ENCODE assay signal across 21 mouse cellular contexts in genomic region chr7:127952864-127953581, GRCm38 (mm10). TPM values are rescaled to one million over a fixed set of nuclear protein-coding genes. Genes with fewer than 3 reads are reported as not detected.
A peak's percentile ranks its signal among the peaks of the same experiment; 100 is the strongest.
DNase-seq lines count a peak whose midpoint lies in the region; TF ChIP-seq lines count a peak whose summit lies in the region.
"Had no signal": no experiment of that assay in that cellular context is flagged by ENCODE, and none has a peak within 500 bp of the region (broad histone marks: within the 10 kb centered on the region; RNA-seq: fewer than 3 reads in every experiment).

No protein-coding gene starts in this region.

- in situ Hi-C loops in CH12.LX (cut with MboI; ENCODE audit: low pct_ligation_motif_present, low pct_unique_long_range_greater_than_20kb, low sequenced_read_pairs): no loop called here

- TF ChIP-seq EP300 in CH12.LX (IDR thresholded peaks at IDR 0.05; ENCODE audit: low read length): no peak
- no peak for TF ChIP-seq EP300 in ES-Bruce4 (IDR thresholded peaks at IDR 0.05; ENCODE audit: insufficient read depth, low read depth, low read length)

- TF ChIP-seq POLR2A in CH12.LX (IDR thresholded peaks at IDR 0.05; ENCODE audit: low read depth, low read length): no peak
- no peak for TF ChIP-seq POLR2A in ES-Bruce4 (IDR thresholded peaks at IDR 0.05; ENCODE audit: insufficient read depth, low read length)

- no peak overlapping the region for H3K4me3 ChIP-seq in CH12.LX (replicated peaks in 1 of 3; ENCODE audit: low read depth in 2 of 3, low read length in 2 of 3, poor library complexity in 1 of 3)
- H3K4me3 ChIP-seq in ES-Bruce4 (ENCODE audit: low read depth, low read length): peak overlapping the region; percentile 39
- H3K4me3 ChIP-seq: embryonic facial prominence, embryonic 15.5 days; forebrain, embryonic 10.5 days; heart, embryonic 13.5 days; limb, embryonic 15.5 days had no signal

- TF ChIP-seq RAD21 in CH12.LX (IDR thresholded peaks at IDR 0.05; ENCODE audit: low read depth, low read length): no peak

- TF ChIP-seq CTCF in CH12.LX (conservative IDR thresholded peaks at IDR 0.05 in 1 of 2, IDR thresholded peaks at IDR 0.05 in 1 of 2; ENCODE audit: low read depth in 2 of 2, low read length in 2 of 2) (no peak), ES-Bruce4 (IDR thresholded peaks at IDR 0.05; ENCODE audit: low read depth, low read length) (no peak)

- H3K9me3 ChIP-seq in CH12.LX (replicated peaks; ENCODE audit: low read length) (no peaks in the 10 kb centered on the region), ES-Bruce4 (replicated peaks; ENCODE audit: control insufficient read depth, insufficient read depth, low read length, poor library complexity, severe bottlenecking) (no peaks in the 10 kb centered on the region)
- H3K9me3 ChIP-seq: embryonic facial prominence, embryonic 15.5 days; forebrain, embryonic 10.5 days; heart, embryonic 13.5 days; limb, embryonic 15.5 days had no signal

- no peak for DNase-seq in CH12.LX (ENCODE audit: extremely low read depth)
- peak; percentile 37 for DNase-seq in induced T-regulatory cell, adult 2 months (ENCODE audit: low read depth)
- peak; percentile 62 for DNase-seq in thymus, postnatal 0 days (ENCODE audit: low spot score)
- DNase-seq in left cerebral cortex, adult 8-10 months (ENCODE audit: low spot score in 2 of 2): no peak
- no peak for DNase-seq in right cerebral cortex, postnatal 14 days
- no peak for DNase-seq in left cerebral cortex, adult 11 months (ENCODE audit: low spot score)
- DNase-seq: cerebellum, postnatal 10 days; embryo, embryonic 11 days; gastrocnemius, postnatal 25 days; heart, postnatal 36 days; kidney, adult 2 months; kidney, postnatal 25 days; layer of hippocampus, adult 9-11 months; lung, embryonic 14.5 days; lung, postnatal 4 days; right cerebral cortex, postnatal 25 days had no signal

- H3K9ac ChIP-seq in CH12.LX (ENCODE audit: insufficient read depth, low read depth) (no peak overlapping the region), ES-Bruce4 (ENCODE audit: low read depth, poor library complexity, severe bottlenecking) (peak overlapping the region; percentile 42)
- H3K9ac ChIP-seq: embryonic facial prominence, embryonic 15.5 days; heart, embryonic 13.5 days; limb, embryonic 15.5 days; lung, embryonic 14.5 days had no signal

- H3K27ac ChIP-seq in CH12.LX (ENCODE audit: insufficient read depth, low read depth) (no peak overlapping the region), ES-Bruce4 (ENCODE audit: insufficient read depth, low read length) (peak overlapping the region; percentile 78)
- H3K27ac ChIP-seq: embryonic facial prominence, embryonic 15.5 days; forebrain, embryonic 10.5 days; heart, embryonic 13.5 days; limb, embryonic 15.5 days had no signal

- no peaks in the 10 kb centered on the region for H3K79me2 ChIP-seq in CH12.LX (replicated peaks; ENCODE audit: control insufficient read depth, extremely low read depth, insufficient read depth, poor library complexity, severe bottlenecking)

- H3K27me3 ChIP-seq in CH12.LX (replicated peaks): peaks cover 50% of the 10 kb centered on the region
- H3K27me3 ChIP-seq in ES-Bruce4 (ENCODE audit: control insufficient read depth, insufficient read depth, low read length, poor library complexity, severe bottlenecking): no peaks in the 10 kb centered on the region
- H3K27me3 ChIP-seq: embryonic facial prominence, embryonic 15.5 days; limb, embryonic 15.5 days had no signal

- H3K36me3 ChIP-seq in CH12.LX (replicated peaks in 1 of 2; ENCODE audit: control insufficient read depth in 1 of 2, insufficient read depth in 1 of 2, low read length in 1 of 2): no peaks in the 10 kb centered on the region
- no peaks in the 10 kb centered on the region for H3K36me3 ChIP-seq in ES-Bruce4 (ENCODE audit: control insufficient read depth, insufficient read depth, low read length, poor library complexity, severe bottlenecking)
- H3K36me3 ChIP-seq: embryonic facial prominence, embryonic 15.5 days; forebrain, embryonic 10.5 days; heart, embryonic 13.5 days; limb, embryonic 15.5 days had no signal

- dilution Hi-C loops in CH12.LX (cut with MboI; ENCODE audit: extremely low pct_ligation_motif_present, extremely low pct_unique_long_range_greater_than_20kb, low sequenced_read_pairs): no loop called here

- H3K4me1 ChIP-seq in CH12.LX (ENCODE audit: control insufficient read depth in 1 of 2, insufficient read depth in 2 of 2): peaks cover 0 to 4% of the 10 kb centered on the region in 2 experiments; a peak in 1 of 4 replicates
- H3K4me1 ChIP-seq in ES-Bruce4 (ENCODE audit: control insufficient read depth, insufficient read depth, low read length): no peaks in the 10 kb centered on the region
- H3K4me1 ChIP-seq: embryonic facial prominence, embryonic 15.5 days; forebrain, embryonic 10.5 days; heart, embryonic 13.5 days; limb, embryonic 15.5 days had no signal

- peak overlapping the region; percentile 61 for H3K4me2 ChIP-seq in CH12.LX (ENCODE audit: insufficient read depth, low read depth, poor library complexity, severe bottlenecking)
- H3K4me2 ChIP-seq: embryonic facial prominence, embryonic 15.5 days; heart, embryonic 13.5 days; limb, embryonic 15.5 days; lung, embryonic 14.5 days had no signal

TF ChIP-seq in CH12.LX, 34 proteins besides CTCF, POLR2A, EP300 and RAD21:
- TF ChIP-seq USF1 (IDR thresholded peaks at IDR 0.05; ENCODE audit: low read depth, low read length) (no peak), USF2 (conservative IDR thresholded peaks at IDR 0.05; ENCODE audit: low read depth, low read length) (no peak), POLR2AphosphoS2 (IDR thresholded peaks at IDR 0.05; ENCODE audit: low read depth, low read length) (no peak), KAT2A (IDR thresholded peaks at IDR 0.05; ENCODE audit: insufficient replicate concordance, low read length) (no peak), GABPA (IDR thresholded peaks at IDR 0.05; ENCODE audit: insufficient replicate concordance, low read depth, low read length) (no peak), JUN (IDR thresholded peaks at IDR 0.05; ENCODE audit: insufficient read depth, low read depth, low read length) (no peak), SIN3A (IDR thresholded peaks at IDR 0.05; ENCODE audit: low read length) (no peak), TBP (conservative IDR thresholded peaks at IDR 0.05; ENCODE audit: low read depth, low read length) (no peak), CHD1 (IDR thresholded peaks at IDR 0.05; ENCODE audit: low read depth, low read length) (no peak), RCOR1 (conservative IDR thresholded peaks at IDR 0.05; ENCODE audit: low read depth, low read length) (no peak)

RNA-seq across cellular contexts. Expression of gene Prss36, which starts 6.5 kb away (rescaled TPM):
- total RNA-seq in CH12.LX (2012; rRNA removed): 5.2 and 7.7 TPM in 2 replicates
- 6.6 and 8.3 TPM in 2 replicates for total RNA-seq in CH12.LX (2014; rRNA removed)
- 6.1 and 7.8 TPM in 2 replicates for polyA plus RNA-seq in CH12.LX (2012; ENCODE audit: insufficient read length, low read depth)
- 21.2 and 22.4 TPM in 2 replicates for polyA plus RNA-seq in ES-Bruce4 (2011; ENCODE audit: insufficient read depth, insufficient read length, low read depth, missing spikeins)
- 7.8 and 11.1 TPM in 2 replicates for polyA plus RNA-seq in thymus, postnatal 0 days (2015; fragmentation: Nextera tagmentation; extraction: Ambion mirVana)
- total RNA-seq in left cerebral cortex, adult 8-10 months (2022): 1 to 10 TPM; 6.2 to 9.2 (median 8.0) TPM

RNA-seq across cellular contexts. Expression of gene Fus, which starts 14.2 kb away (rescaled TPM):
- total RNA-seq in CH12.LX (2012; rRNA removed) (57.7 and 61.8 TPM in 2 replicates), CH12.LX (2014; rRNA removed) (28.0 and 39.2 TPM in 2 replicates)
- polyA plus RNA-seq in CH12.LX (2012; ENCODE audit: insufficient read length, low read depth) (832 and 848 TPM in 2 replicates), ES-Bruce4 (2011; ENCODE audit: insufficient read depth, insufficient read length, low read depth, missing spikeins) (1,572 and 1,655 TPM in 2 replicates)
- polyA plus RNA-seq in thymus, postnatal 0 days (2015; fragmentation: Nextera tagmentation; extraction: Ambion mirVana): 178 and 286 TPM in 2 replicates
- 100 to 1,000 TPM; 329 to 369 (median 354) TPM for total RNA-seq in left cerebral cortex, adult 8-10 months (2022)

RNA-seq across cellular contexts. Expression of gene Prss8, which starts 23.1 kb away (rescaled TPM):
- total RNA-seq in CH12.LX (2012; rRNA removed) (0.08 TPM in 1 of 2 replicates, not detected in the other), CH12.LX (2014; rRNA removed) (not detected in 2 replicates)
- polyA plus RNA-seq in CH12.LX (2012; ENCODE audit: insufficient read length, low read depth) (not detected in 2 replicates), ES-Bruce4 (2011; ENCODE audit: insufficient read depth, insufficient read length, low read depth, missing spikeins) (73.0 and 74.5 TPM in 2 replicates)
- 2.9 and 3.3 TPM in 2 replicates for polyA plus RNA-seq in thymus, postnatal 0 days (2015; fragmentation: Nextera tagmentation; extraction: Ambion mirVana)
- total RNA-seq in left cerebral cortex, adult 8-10 months (2022): under 1 TPM in 2 of 4 experiments, not detected in 2; 0.33 to 0.82 TPM
- total RNA-seq: gastrocnemius, postnatal 25 days; heart, postnatal 36 days had no signal

RNA-seq across cellular contexts. Expression of gene Pycard, which starts 40.6 kb away (rescaled TPM):
- total RNA-seq in CH12.LX (2012; rRNA removed) (51.1 and 52.5 TPM in 2 replicates), CH12.LX (2014; rRNA removed) (5.1 and 5.3 TPM in 2 replicates)
- polyA plus RNA-seq in CH12.LX (2012; ENCODE audit: insufficient read length, low read depth) (8.1 and 10.3 TPM in 2 replicates), ES-Bruce4 (2011; ENCODE audit: insufficient read depth, insufficient read length, low read depth, missing spikeins) (25.0 and 29.8 TPM in 2 replicates)
- polyA plus RNA-seq in thymus, postnatal 0 days (2015; fragmentation: Nextera tagmentation; extraction: Ambion mirVana): 372 and 387 TPM in 2 replicates
- total RNA-seq in left cerebral cortex, adult 8-10 months (2022): 10 to 100 TPM in 1 of 4 experiments, 1 to 10 TPM in 3; 2.6 to 11.7 (median 5.2) TPM

RNA-seq across cellular contexts. Expression of gene Kat8, which starts 40.7 kb away (rescaled TPM):
- total RNA-seq in CH12.LX (2012; rRNA removed): 24.3 and 30.3 TPM in 2 replicates
- 22.9 and 24.0 TPM in 2 replicates for total RNA-seq in CH12.LX (2014; rRNA removed)
- 17.5 and 18.0 TPM in 2 replicates for polyA plus RNA-seq in CH12.LX (2012; ENCODE audit: insufficient read length, low read depth)
- 43.2 and 47.1 TPM in 2 replicates for polyA plus RNA-seq in ES-Bruce4 (2011; ENCODE audit: insufficient read depth, insufficient read length, low read depth, missing spikeins)
- polyA plus RNA-seq in thymus, postnatal 0 days (2015; fragmentation: Nextera tagmentation; extraction: Ambion mirVana): 40.7 and 43.0 TPM in 2 replicates
- 10 to 100 TPM; 25.3 to 33.8 (median 27.6) TPM for total RNA-seq in left cerebral cortex, adult 8-10 months (2022)

Comparison
In these comparisons a context has a peak if more than half of its experiments do, and no peak if none do; other contexts are left out.
1. DNase-seq: peak in induced T-regulatory cell, adult 2 months (single experiment) and thymus, postnatal 0 days (single experiment); none in CH12.LX (single experiment), left cerebral cortex, adult 8-10 months (0 of 2), right cerebral cortex, postnatal 14 days (single experiment) and left cerebral cortex, adult 11 months (single experiment).
2. RNA of gene Prss8, which starts 23.1 kb away (polyA plus RNA-seq): 73.0 to 74.5 TPM in ES-Bruce4; 2.9 to 3.3 TPM in thymus, postnatal 0 days and not detected in CH12.LX; every median in the first group is over 10 times any median in the second.